Comparison of ENCODE assay signal across 11 mouse cellular contexts in the genomic region with DNA sequence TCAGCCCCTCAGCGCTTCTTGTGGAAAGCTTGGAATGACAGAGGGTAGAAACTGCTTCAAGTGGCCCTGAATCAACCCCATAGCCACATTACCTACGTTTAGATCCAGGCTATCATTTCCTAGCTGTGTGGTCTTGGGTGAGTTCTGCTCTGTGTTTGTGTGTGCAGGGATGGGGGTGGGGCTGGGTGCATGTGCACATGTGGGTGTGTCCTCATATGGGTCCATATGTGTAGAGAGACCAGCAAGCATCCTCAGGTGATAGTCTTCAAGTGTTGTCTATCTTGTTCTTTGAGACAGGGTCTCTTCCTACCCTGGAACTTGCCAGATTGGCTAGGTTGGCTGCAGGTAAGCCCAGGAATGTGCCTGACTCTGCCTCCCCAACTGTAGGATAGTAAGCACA.
"Had no signal": no experiment of that assay in that cellular context is flagged by ENCODE, and none has a peak within 500 bp of the region (broad histone marks: within the 10 kb centered on the region; RNA-seq: fewer than 3 reads in every experiment).

No protein-coding gene starts in this region.

- H3K9me3 ChIP-seq: limb, embryonic 10.5 days; liver, embryonic 13.5 days; neural tube, embryonic 15.5 days had no signal

- DNase-seq: liver, embryonic 13.5 days; lung, adult 2 months; lung, postnatal 36 days; midbrain, embryonic 14.5 days; spleen, adult 18-20 months; thymus, postnatal 4 days had no signal

- H3K4me2 ChIP-seq: liver, embryonic 13.5 days; neural tube, embryonic 15.5 days had no signal

- H3K9ac ChIP-seq: liver, embryonic 13.5 days; neural tube, embryonic 15.5 days had no signal

- H3K36me3 ChIP-seq: liver, embryonic 13.5 days; neural tube, embryonic 15.5 days had no signal

- H3K27me3 ChIP-seq: liver, embryonic 13.5 days; neural tube, embryonic 15.5 days had no signal

- ATAC-seq: inflammation-experienced regulatory T-cells, adult 6 months; lung, postnatal 0 days had no signal

- H3K4me3 ChIP-seq: limb, embryonic 10.5 days; liver, embryonic 13.5 days; myocyte; neural tube, embryonic 15.5 days had no signal

- H3K27ac ChIP-seq: limb, embryonic 10.5 days; neural tube, embryonic 15.5 days had no signal
